Mouse (Mus musculus): ENCODE data around the gene Tcaf3.

GRCm38 (mm10) chr6:42610954-42611522 is 13.5 kb upstream of the Tcaf3 start:
- TF ChIP-seq CTCF (IDR thresholded peaks at IDR 0.05; ENCODE audit: low read depth, low read length): no peak
- TF ChIP-seq POLR2A (IDR thresholded peaks at IDR 0.05; ENCODE audit: borderline replicate concordance, low read depth, low read length): no peak
